Mouse (Mus musculus): ENCODE measurements around the gene Slc5a1. TPM values are rescaled to one million over a fixed set of nuclear protein-coding genes. Genes with fewer than 3 reads are reported as not detected.

The Slc5a1 gene
- total RNA-seq (2017), result not detected in 2 replicates

- ATAC-seq (replicated peaks in 1 of 2; ENCODE audit: insufficient read depth in 1 of 2, low FRiP score in 2 of 2, low TSS enrichment in 1 of 2, low read depth in 1 of 2, poor library complexity in 2 of 2, severe bottlenecking in 2 of 2), result no peak
Measured at GRCm38 (mm10) chr5:33104025-33104481, at the start of gene Slc5a1. TSS of gene Slc5a1 (plus strand) at chr5:33104219.

GRCm38 (mm10) chr5:33056126-33056765 is 47.8 kb upstream of the Slc5a1 start:
- no peak for ATAC-seq (replicated peaks in 1 of 2; ENCODE audit: insufficient read depth in 1 of 2, low FRiP score in 2 of 2, low TSS enrichment in 1 of 2, low read depth in 1 of 2, poor library complexity in 2 of 2, severe bottlenecking in 2 of 2)

GRCm38 (mm10) chr5:33070071-33070470 is 33.9 kb upstream of the Slc5a1 start:
- no peak for ATAC-seq (replicated peaks in 1 of 2; ENCODE audit: insufficient read depth in 1 of 2, low FRiP score in 2 of 2, low TSS enrichment in 1 of 2, low read depth in 1 of 2, poor library complexity in 2 of 2, severe bottlenecking in 2 of 2)

- no peak for ATAC-seq (replicated peaks in 1 of 2; ENCODE audit: insufficient read depth in 1 of 2, low FRiP score in 2 of 2, low TSS enrichment in 1 of 2, low read depth in 1 of 2, poor library complexity in 2 of 2, severe bottlenecking in 2 of 2)
Measured at GRCm38 (mm10) chr5:33076490-33077191, 27.4 kb upstream of the Slc5a1 start.

GRCm38 (mm10) chr5:33082896-33083295 is 21.1 kb upstream of the Slc5a1 start:
- ATAC-seq (replicated peaks in 1 of 2; ENCODE audit: insufficient read depth in 1 of 2, low FRiP score in 2 of 2, low TSS enrichment in 1 of 2, low read depth in 1 of 2, poor library complexity in 2 of 2, severe bottlenecking in 2 of 2), result no peak

- ATAC-seq (replicated peaks in 1 of 2; ENCODE audit: insufficient read depth in 1 of 2, low FRiP score in 2 of 2, low TSS enrichment in 1 of 2, low read depth in 1 of 2, poor library complexity in 2 of 2, severe bottlenecking in 2 of 2), result no peak
Measured at GRCm38 (mm10) chr5:33084599-33084998, 19.4 kb upstream of the Slc5a1 start.

GRCm38 (mm10) chr5:33091342-33091741 is 12.7 kb upstream of the Slc5a1 start:
- no peak for ATAC-seq (replicated peaks in 1 of 2; ENCODE audit: insufficient read depth in 1 of 2, low FRiP score in 2 of 2, low TSS enrichment in 1 of 2, low read depth in 1 of 2, poor library complexity in 2 of 2, severe bottlenecking in 2 of 2)

- no peak for ATAC-seq (replicated peaks in 1 of 2; ENCODE audit: insufficient read depth in 1 of 2, low FRiP score in 2 of 2, low TSS enrichment in 1 of 2, low read depth in 1 of 2, poor library complexity in 2 of 2, severe bottlenecking in 2 of 2)
Measured at GRCm38 (mm10) chr5:33095315-33095714, 8.7 kb upstream of the Slc5a1 start.

GRCm38 (mm10) chr5:33102369-33103055 is 1.5 kb upstream of the Slc5a1 start:
- no peak for ATAC-seq (replicated peaks in 1 of 2; ENCODE audit: insufficient read depth in 1 of 2, low FRiP score in 2 of 2, low TSS enrichment in 1 of 2, low read depth in 1 of 2, poor library complexity in 2 of 2, severe bottlenecking in 2 of 2)

- no peak for ATAC-seq (replicated peaks in 1 of 2; ENCODE audit: insufficient read depth in 1 of 2, low FRiP score in 2 of 2, low TSS enrichment in 1 of 2, low read depth in 1 of 2, poor library complexity in 2 of 2, severe bottlenecking in 2 of 2)
Measured at GRCm38 (mm10) chr5:33104876-33105275, 857 bp downstream of the Slc5a1 start.

GRCm38 (mm10) chr5:33105660-33106059 is 1.6 kb downstream of the Slc5a1 start:
- ATAC-seq (replicated peaks in 1 of 2; ENCODE audit: insufficient read depth in 1 of 2, low FRiP score in 2 of 2, low TSS enrichment in 1 of 2, low read depth in 1 of 2, poor library complexity in 2 of 2, severe bottlenecking in 2 of 2), result no peak

- ATAC-seq (replicated peaks in 1 of 2; ENCODE audit: insufficient read depth in 1 of 2, low FRiP score in 2 of 2, low TSS enrichment in 1 of 2, low read depth in 1 of 2, poor library complexity in 2 of 2, severe bottlenecking in 2 of 2), result no peak
Measured at GRCm38 (mm10) chr5:33107056-33107455, 3.0 kb downstream of the Slc5a1 start.

GRCm38 (mm10) chr5:33107778-33108405 is 3.9 kb downstream of the Slc5a1 start:
- no peak for ATAC-seq (replicated peaks in 1 of 2; ENCODE audit: insufficient read depth in 1 of 2, low FRiP score in 2 of 2, low TSS enrichment in 1 of 2, low read depth in 1 of 2, poor library complexity in 2 of 2, severe bottlenecking in 2 of 2)

- no peak for ATAC-seq (replicated peaks in 1 of 2; ENCODE audit: insufficient read depth in 1 of 2, low FRiP score in 2 of 2, low TSS enrichment in 1 of 2, low read depth in 1 of 2, poor library complexity in 2 of 2, severe bottlenecking in 2 of 2)
Measured at GRCm38 (mm10) chr5:33121871-33122315, 17.9 kb downstream of the Slc5a1 start.

GRCm38 (mm10) chr5:33123658-33124057 is 19.6 kb downstream of the Slc5a1 start:
- ATAC-seq (replicated peaks in 1 of 2; ENCODE audit: insufficient read depth in 1 of 2, low FRiP score in 2 of 2, low TSS enrichment in 1 of 2, low read depth in 1 of 2, poor library complexity in 2 of 2, severe bottlenecking in 2 of 2), result no peak

GRCm38 (mm10) chr5:33125318-33125717 is 21.3 kb downstream of the Slc5a1 start:
- ATAC-seq (replicated peaks in 1 of 2; ENCODE audit: insufficient read depth in 1 of 2, low FRiP score in 2 of 2, low TSS enrichment in 1 of 2, low read depth in 1 of 2, poor library complexity in 2 of 2, severe bottlenecking in 2 of 2), result 0 out of 4 replicates have a peak, but pooled peaks of 1 of the 2 experiments have one; percentile 42

- no peak for ATAC-seq (replicated peaks in 1 of 2; ENCODE audit: insufficient read depth in 1 of 2, low FRiP score in 2 of 2, low TSS enrichment in 1 of 2, low read depth in 1 of 2, poor library complexity in 2 of 2, severe bottlenecking in 2 of 2)
Measured at GRCm38 (mm10) chr5:33134132-33134531, 30.1 kb downstream of the Slc5a1 start.

- no peak for ATAC-seq (replicated peaks in 1 of 2; ENCODE audit: insufficient read depth in 1 of 2, low FRiP score in 2 of 2, low TSS enrichment in 1 of 2, low read depth in 1 of 2, poor library complexity in 2 of 2, severe bottlenecking in 2 of 2)
Measured at GRCm38 (mm10) chr5:33135611-33136010, 31.6 kb downstream of the Slc5a1 start.
